Mouse (Mus musculus) embryonic facial prominence, embryonic 10.5 days (tissue): ENCODE measurements around the gene Sfpq. TPM values are rescaled to one million over a fixed set of nuclear protein-coding genes. Genes with fewer than 3 reads are reported as not detected.

Experiments used
- DNase-seq: peaks from one replicate; pipeline ENCODE4 v3.0.0-alpha.2; 2017; ENCODE audit warnings: low spot score
- H3K27ac ChIP-seq: fragments of 300-500 bp; sonication (generic); replicated peaks from 2 replicates; pipeline ENCODE4 v1.5.1; 2016; ENCODE audit warnings: mild to moderate bottlenecking
- H3K27me3 ChIP-seq: fragments of 300-500 bp; sonication (generic); replicated peaks from 2 replicates; pipeline ENCODE4 v1.6.1; 2016; ENCODE audit warnings: low read depth, mild to moderate bottlenecking; ENCODE audit not compliant: poor library complexity, severe bottlenecking
- H3K36me3 ChIP-seq: fragments of 300-500 bp; sonication (generic); replicated peaks from 2 replicates; pipeline ENCODE4 v1.6.1; 2016; ENCODE audit warnings: mild to moderate bottlenecking, moderate library complexity
- H3K4me1 ChIP-seq: fragments of 300-500 bp; sonication (generic); 2 replicates; pipeline ENCODE4 v1.6.1; 2016
- H3K4me3 ChIP-seq: fragments of 300-500 bp; sonication (generic); 2 replicates; pipeline ENCODE4 v1.5.1; 2016; ENCODE audit warnings: mild to moderate bottlenecking, moderate library complexity
- H3K9me3 ChIP-seq: fragments of 300-500 bp; sonication (generic); 2 replicates; pipeline ENCODE4 v1.6.1; 2016; ENCODE audit warnings: mild to moderate bottlenecking
- WGBS: fragments of 180-500 bp; shearing (Covaris S2); methylation state at CpG from one replicate; pipeline ENCODE4 v1.1.7; 2016; 5-methylcytosine and 5-hydroxymethylcytosine counted together
- polyA plus RNA-seq: library from polyadenylated mRNA; unstranded; fragments of >200 nt; fragmentation: Nextera tagmentation; extraction: Ambion mirVana; gene quantifications from 2 replicates; pipeline ENCODE4 v1.2.1, GENCODE M21; 2016

Gene Sfpq
- polyA plus RNA-seq, 1 experiment from 2014 or later: 120 TPM

GRCm38 (mm10) chr4:127080806-127081205 is 59.7 kb downstream of the Sfpq start:
- peaks cover 6% of the 10 kb centered on the region for H3K4me1 ChIP-seq
- no peaks in the 10 kb centered on the region for H3K27me3 ChIP-seq
- no peaks in the 10 kb centered on the region for H3K9me3 ChIP-seq
- no peak overlapping the region for H3K27ac ChIP-seq
- WGBS: 44% methylated on average over 1 of the region's 1 CpGs
- no peak for DNase-seq
- no peak overlapping the region for H3K4me3 ChIP-seq
- H3K36me3 ChIP-seq: 0 out of 2 replicates have a peak, but pooled peaks cover 2% of the 10 kb centered on the region

GRCm38 (mm10) chr4:127083131-127083530 is 62.0 kb downstream of the Sfpq start:
- Histone ChIP-seq H3K36me3 (peaks cover 2% of the 10 kb centered on the region; the same call in 1 of the 2 replicates), H3K4me1 (peaks cover 1% of the 10 kb centered on the region), H3K27ac (no peak overlapping the region), H3K27me3 (no peaks in the 10 kb centered on the region), H3K9me3 (no peaks in the 10 kb centered on the region), H3K4me3 (no peak overlapping the region)
- no peak for DNase-seq
- 86% methylated on average over 2 of the region's 2 CpGs for WGBS

- DNase-seq: no peak
- H3K36me3 ChIP-seq: peaks cover 25% of the 10 kb centered on the region
- H3K27me3 ChIP-seq: no peaks in the 10 kb centered on the region
- no peaks in the 10 kb centered on the region for H3K4me1 ChIP-seq
- no peak overlapping the region for H3K27ac ChIP-seq
- no peak overlapping the region for H3K4me3 ChIP-seq
- 91% methylated on average over 1 of the region's 1 CpGs for WGBS
- no peaks in the 10 kb centered on the region for H3K9me3 ChIP-seq
Measured at GRCm38 (mm10) chr4:127085761-127086160, 64.6 kb downstream of the Sfpq start.

Other genes with a start within 250 kb of the Sfpq start
- gene Zmym4, start 53.2 kb upstream of the Sfpq start, polyA plus RNA-seq: 28.0 and 29.0 TPM in 2 replicates
- 35.9 and 37.1 TPM in 2 replicates for gene Zmym1, start 39.8 kb downstream of the Sfpq start, polyA plus RNA-seq
- 24.0 and 25.5 TPM in 2 replicates for gene Zmym6, start 56.1 kb downstream of the Sfpq start, polyA plus RNA-seq
- 11.9 and 12.1 TPM in 2 replicates for gene Tmem35b, start 102.4 kb downstream of the Sfpq start, polyA plus RNA-seq
- gene Dlgap3, start 147.9 kb downstream of the Sfpq start, polyA plus RNA-seq: 0.83 and 0.98 TPM in 2 replicates
- 73.7 and 80.0 TPM in 2 replicates for gene Smim12, start 222.5 kb downstream of the Sfpq start, polyA plus RNA-seq